Mouse (Mus musculus) adrenal gland, postnatal 25 days (tissue): ENCODE data around the gene Cyp2u1. TPM values are rescaled to one million over a fixed set of nuclear protein-coding genes. Genes with fewer than 3 reads are reported as not detected.

ENCODE experiments used
- DNase-seq: peaks from one replicate; pipeline ENCODE4 v3.0.0; 2021; ENCODE audit warnings: mixed read lengths
- total RNA-seq: library from RNA; stranded (reverse); gene quantifications from 2 replicates; pipeline ENCODE4 v1.2.3, GENCODE M21; 2021

The Cyp2u1 gene
- total RNA-seq, 1 experiment from 2014 or later, result 24.4 TPM

GRCm38 (mm10) chr3:131306255-131306654, 3.2 kb upstream of the Cyp2u1 start:
- DNase-seq, result no peak

- DNase-seq, result no peak
Observed at GRCm38 (mm10) chr3:131303320-131303714, 290 bp upstream of the Cyp2u1 start.

GRCm38 (mm10) chr3:131299908-131300307, 3.1 kb downstream of the Cyp2u1 start:
- no peak for DNase-seq

GRCm38 (mm10) chr3:131299078-131299477, 3.9 kb downstream of the Cyp2u1 start:
- no peak for DNase-seq

GRCm38 (mm10) chr3:131296893-131297292, 6.1 kb downstream of the Cyp2u1 start:
- DNase-seq, result no peak

- peak; percentile 28 for DNase-seq
Observed at GRCm38 (mm10) chr3:131295513-131296200, 7.4 kb downstream of the Cyp2u1 start.

- DNase-seq, result no peak
Observed at GRCm38 (mm10) chr3:131294503-131294902, 8.5 kb downstream of the Cyp2u1 start.

- DNase-seq, result no peak
Observed at GRCm38 (mm10) chr3:131292959-131293358, 10.1 kb downstream of the Cyp2u1 start.

- no peak for DNase-seq
Observed at GRCm38 (mm10) chr3:131292349-131292748, 10.7 kb downstream of the Cyp2u1 start.

GRCm38 (mm10) chr3:131291890-131292289, 11.1 kb downstream of the Cyp2u1 start:
- no peak for DNase-seq

GRCm38 (mm10) chr3:131274151-131274550, 28.9 kb downstream of the Cyp2u1 start:
- no peak for DNase-seq

- no peak for DNase-seq
Observed at GRCm38 (mm10) chr3:131272374-131273100, 30.5 kb downstream of the Cyp2u1 start.

- peak; percentile 87 for DNase-seq
Observed at GRCm38 (mm10) chr3:131271559-131272373, 31.3 kb downstream of the Cyp2u1 start, which contains the start of gene Hadh. Gene Hadh, minus strand, starts transcription at chr3:131272101.

- peak; percentile 64 for DNase-seq
Observed at GRCm38 (mm10) chr3:131271157-131271556, 31.9 kb downstream of the Cyp2u1 start.

- DNase-seq, result no peak
Observed at GRCm38 (mm10) chr3:131270381-131270780, 32.6 kb downstream of the Cyp2u1 start.

GRCm38 (mm10) chr3:131266366-131267050, 36.5 kb downstream of the Cyp2u1 start:
- DNase-seq, result no peak

GRCm38 (mm10) chr3:131265516-131265915, 37.5 kb downstream of the Cyp2u1 start:
- DNase-seq, result no peak

GRCm38 (mm10) chr3:131263766-131264486, 39.1 kb downstream of the Cyp2u1 start:
- no peak for DNase-seq

- no peak for DNase-seq
Observed at GRCm38 (mm10) chr3:131260418-131260817, 42.6 kb downstream of the Cyp2u1 start.

GRCm38 (mm10) chr3:131259392-131259965, 43.5 kb downstream of the Cyp2u1 start:
- no peak for DNase-seq

GRCm38 (mm10) chr3:131258921-131259320, 44.1 kb downstream of the Cyp2u1 start:
- DNase-seq, result no peak
